Mouse (Mus musculus) spleen, adult 2 months (tissue): Measurements from ENCODE around the gene Fndc8.

Source experiments
- CTCF ChIP-seq: fragments of 200-500 bp; IDR thresholded peaks from 2 replicates; pipeline ENCODE4 v1.5.1; 2011; ENCODE audit warnings: mild to moderate bottlenecking, inconsistent platforms; ENCODE audit not compliant: insufficient read depth, insufficient read length, insufficient replicate concordance; ENCODE audit errors: extremely low read depth
- POLR2A ChIP-seq: fragments of 200-500 bp; IDR thresholded peaks from 2 replicates; pipeline ENCODE4 v1.6.1; 2011; ENCODE audit warnings: low read depth, low read length, inconsistent platforms

GRCm38 (mm10) chr11:82846938-82847337 is 45.0 kb upstream of the Fndc8 start:
- TF ChIP-seq POLR2A, result no peak
- TF ChIP-seq CTCF, result no peak
